Mouse (Mus musculus) liver, adult 2 months (tissue): ENCODE measurements at regions not wholly inside any gene's neighbourhood (a gene's known extent, or its start where the extent isn't known, plus 50 kb on each side); places are given as distances from the start of the nearest gene placed in this dataset.

ENCODE experiments used
- DNase-seq: peaks from one replicate; pipeline ENCODE4 v3.0.0-alpha.2; 2011; ENCODE audit warnings: low read depth, low spot score; ENCODE audit errors: extremely low read depth
- H3K27ac ChIP-seq: fragments of 200-500 bp; replicated peaks from 2 replicates; pipeline ENCODE4 v1.5.1; 2012; ENCODE audit warnings: low read depth, mild to moderate bottlenecking, control low read depth, inconsistent platforms, low read length; ENCODE audit not compliant: insufficient read depth
- H3K27me3 ChIP-seq: fragments of 200-500 bp; 2 replicates; pipeline ENCODE4 v1.6.1; 2012; ENCODE audit warnings: mild to moderate bottlenecking, moderate library complexity, low read length, inconsistent platforms; ENCODE audit not compliant: control insufficient read depth, insufficient read depth
- H3K36me3 ChIP-seq: fragments of 200-500 bp; 2 replicates; pipeline ENCODE4 v1.6.1; 2012; ENCODE audit warnings: low read length, inconsistent platforms; ENCODE audit not compliant: control insufficient read depth, insufficient read depth
- H3K4me1 ChIP-seq: fragments of 200-500 bp; 2 replicates; pipeline ENCODE4 v1.6.1; 2011; ENCODE audit warnings: low read length; ENCODE audit not compliant: control insufficient read depth, insufficient read depth
- H3K4me3 ChIP-seq: fragments of 200-500 bp; 2 replicates; pipeline ENCODE4 v1.5.1; 2011; ENCODE audit warnings: low read depth, mild to moderate bottlenecking, control low read depth, low read length, moderate library complexity; ENCODE audit not compliant: insufficient read depth
- H3K79me2 ChIP-seq: fragments of 200-500 bp; 2 replicates; pipeline ENCODE4 v1.6.1; 2012; ENCODE audit warnings: inconsistent platforms, mild to moderate bottlenecking, low read length, moderate library complexity; ENCODE audit not compliant: control insufficient read depth, insufficient read depth
- H3K9ac ChIP-seq: fragments of 200-500 bp; 2 replicates; pipeline ENCODE4 v1.6.1; 2012; ENCODE audit warnings: low read depth, mild to moderate bottlenecking, control low read depth, inconsistent platforms, low read length
- CTCF ChIP-seq: fragments of 200-500 bp; IDR thresholded peaks from 2 replicates; pipeline ENCODE4 v1.5.1; 2011; ENCODE audit warnings: low read depth, low read length, control low read depth
- POLR2A ChIP-seq: fragments of 200-500 bp; IDR thresholded peaks from 2 replicates; pipeline ENCODE4 v1.6.1; 2011; ENCODE audit warnings: low read length, control low read depth; ENCODE audit not compliant: insufficient read depth; ENCODE audit errors: extremely low read depth
- whole genome bisulfite sequencing: fragments of 180-500 bp; shearing (Covaris S2); methylation state at CpG from one replicate; pipeline ENCODE4 v1.1.7; 2018; 5-methylcytosine and 5-hydroxymethylcytosine counted together

DNA sequence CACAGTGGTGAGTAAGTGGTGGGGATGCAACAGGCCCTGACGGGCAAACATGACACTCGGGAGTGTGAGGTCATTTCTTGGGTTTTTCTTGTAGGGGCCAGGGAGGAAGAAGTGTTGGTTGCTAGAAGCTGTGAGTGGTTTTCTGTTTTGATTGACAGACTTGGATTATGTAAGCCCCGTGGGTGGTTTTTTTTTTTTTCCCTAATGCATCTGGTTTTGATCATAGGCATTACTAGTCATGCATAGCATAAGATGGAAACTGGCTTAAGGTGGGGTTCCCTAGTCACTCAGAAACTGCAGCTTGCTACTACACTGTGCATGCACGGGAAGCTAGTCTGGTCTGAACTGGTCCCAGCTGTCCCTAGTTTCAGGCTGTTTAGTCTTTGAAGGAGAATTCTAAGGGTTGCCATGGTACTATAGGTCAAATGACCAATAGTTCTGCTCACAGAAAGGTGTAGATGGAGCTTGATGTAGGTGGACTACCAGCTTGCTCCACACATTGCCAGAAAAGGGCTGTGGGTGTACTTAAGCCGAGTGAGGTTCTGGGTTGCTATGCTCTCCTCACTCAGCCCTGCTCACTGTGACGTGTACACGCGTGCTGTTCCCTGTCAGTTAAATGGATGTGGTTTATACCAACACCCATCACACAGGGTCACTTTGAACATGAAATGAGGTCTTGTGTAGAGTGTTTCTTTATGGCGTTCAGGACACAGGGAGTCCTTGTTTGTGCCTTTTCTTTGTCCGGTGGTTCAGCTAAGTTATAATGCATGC lies 301.9 kb downstream of the Fut8 start:
- Histone ChIP-seq H3K9ac (no peak overlapping the region), H3K4me1 (no peaks in the 10 kb centered on the region), H3K27ac (no peak overlapping the region), H3K79me2 (no peaks in the 10 kb centered on the region), H3K27me3 (no peaks in the 10 kb centered on the region), H3K4me3 (no peak overlapping the region), H3K36me3 (no peaks in the 10 kb centered on the region)
- no peak for DNase-seq
- TF ChIP-seq POLR2A (no peak), CTCF (no peak)
- WGBS, result 90% methylated on average over 10 of the region's 10 CpGs

- no peak overlapping the region for H3K4me3 ChIP-seq
- no peak overlapping the region for H3K9ac ChIP-seq
- DNase-seq, result no peak
- TF ChIP-seq CTCF (no peak), POLR2A (no peak)
- no peaks in the 10 kb centered on the region for H3K4me1 ChIP-seq
- H3K27ac ChIP-seq, result no peak overlapping the region
- no peaks in the 10 kb centered on the region for H3K36me3 ChIP-seq
- WGBS, result 73% methylated on average over 10 of the region's 10 CpGs
- no peaks in the 10 kb centered on the region for H3K27me3 ChIP-seq
- H3K79me2 ChIP-seq, result no peaks in the 10 kb centered on the region
Observed at GRCm38 (mm10) chr12:77541051-77541765, 303.3 kb downstream of the Fut8 start.

GRCm38 (mm10) chr12:77541826-77542225 lies 303.9 kb downstream of the Fut8 start:
- H3K9ac ChIP-seq, result no peak overlapping the region
- H3K79me2 ChIP-seq, result no peaks in the 10 kb centered on the region
- no peak for TF ChIP-seq CTCF
- no peak for TF ChIP-seq POLR2A
- no peaks in the 10 kb centered on the region for H3K36me3 ChIP-seq
- H3K27ac ChIP-seq, result no peak overlapping the region
- DNase-seq, result no peak
- 81% methylated on average over 4 of the region's 4 CpGs for WGBS
- H3K4me3 ChIP-seq, result no peak overlapping the region
- H3K27me3 ChIP-seq, result no peaks in the 10 kb centered on the region
- H3K4me1 ChIP-seq, result no peaks in the 10 kb centered on the region

GRCm38 (mm10) chr12:77543651-77544050 lies 305.7 kb downstream of the Fut8 start:
- no peaks in the 10 kb centered on the region for H3K36me3 ChIP-seq

DNA sequence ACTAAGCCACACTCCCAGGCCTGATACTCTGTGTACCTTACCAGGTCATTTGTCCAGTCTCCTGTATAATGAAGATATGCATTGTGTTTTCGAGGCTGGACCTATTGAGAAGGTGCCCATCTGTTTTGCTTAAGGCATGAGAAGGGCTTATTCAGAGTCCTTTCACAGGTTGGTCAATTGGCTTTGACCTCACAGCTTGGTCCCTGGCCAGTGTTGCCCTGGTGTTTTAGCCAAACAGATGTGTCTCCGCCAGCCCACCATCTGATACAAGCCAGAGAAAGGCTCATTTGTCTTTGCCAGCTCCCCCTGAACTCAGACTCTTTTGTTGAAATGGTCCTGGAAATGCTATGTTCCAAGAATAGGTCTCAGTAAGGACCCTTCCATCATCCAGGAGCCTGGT lies 308.2 kb downstream of the Fut8 start:
- TF ChIP-seq CTCF, result no peak
- TF ChIP-seq POLR2A, result no peak
- no peaks in the 10 kb centered on the region for H3K79me2 ChIP-seq
- H3K9ac ChIP-seq, result no peak overlapping the region
- no peaks in the 10 kb centered on the region for H3K36me3 ChIP-seq
- DNase-seq, result no peak
- no peaks in the 10 kb centered on the region for H3K27me3 ChIP-seq
- WGBS, result 81% methylated on average over 2 of the region's 2 CpGs
- H3K4me1 ChIP-seq, result no peaks in the 10 kb centered on the region
- H3K27ac ChIP-seq, result no peak overlapping the region
- H3K4me3 ChIP-seq, result no peak overlapping the region

More at GRCm38 (mm10) chr12:77543651-77544050, 305.7 kb downstream of the Fut8 start:
- no peak overlapping the region for H3K27ac ChIP-seq
- no peak for DNase-seq
- no peaks in the 10 kb centered on the region for H3K4me1 ChIP-seq
- no peak overlapping the region for H3K4me3 ChIP-seq
- no peak overlapping the region for H3K9ac ChIP-seq
- H3K79me2 ChIP-seq, result no peaks in the 10 kb centered on the region
- TF ChIP-seq CTCF, result no peak
- no peak for TF ChIP-seq POLR2A
- no peaks in the 10 kb centered on the region for H3K27me3 ChIP-seq
- 81% methylated on average over 6 of the region's 6 CpGs for WGBS

DNA sequence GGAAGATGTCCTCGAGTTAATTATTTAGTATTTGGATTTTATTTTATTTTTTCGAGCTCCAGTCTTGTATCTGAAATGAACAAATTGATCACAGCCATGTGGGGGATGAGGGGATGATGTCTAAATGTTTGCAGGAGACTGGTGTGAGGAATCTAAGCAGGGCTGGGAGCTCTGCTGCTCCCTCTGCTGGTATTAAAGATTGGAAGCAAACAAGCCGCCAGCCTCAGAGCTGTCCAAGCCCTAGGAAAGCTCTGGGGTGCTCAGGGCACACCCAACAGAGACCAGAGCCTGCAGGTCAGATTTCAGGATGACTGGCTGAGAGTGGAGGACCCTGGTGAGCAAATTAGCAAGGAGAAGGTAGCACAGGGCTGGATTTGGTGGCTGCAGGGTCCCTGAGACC lies 330.4 kb downstream of the Fut8 start:
- Histone ChIP-seq H3K4me1 (no peaks in the 10 kb centered on the region), H3K9ac (no peak overlapping the region), H3K79me2 (no peaks in the 10 kb centered on the region), H3K36me3 (no peaks in the 10 kb centered on the region), H3K27me3 (no peaks in the 10 kb centered on the region), H3K4me3 (no peak overlapping the region), H3K27ac (no peak overlapping the region)
- 4% methylated on average over 3 of the region's 3 CpGs for WGBS
- TF ChIP-seq CTCF (peak; percentile 71), POLR2A (no peak)
- peak; percentile 6 for DNase-seq
